Mouse (Mus musculus): ENCODE data around the gene Pacsin2.

DNA sequence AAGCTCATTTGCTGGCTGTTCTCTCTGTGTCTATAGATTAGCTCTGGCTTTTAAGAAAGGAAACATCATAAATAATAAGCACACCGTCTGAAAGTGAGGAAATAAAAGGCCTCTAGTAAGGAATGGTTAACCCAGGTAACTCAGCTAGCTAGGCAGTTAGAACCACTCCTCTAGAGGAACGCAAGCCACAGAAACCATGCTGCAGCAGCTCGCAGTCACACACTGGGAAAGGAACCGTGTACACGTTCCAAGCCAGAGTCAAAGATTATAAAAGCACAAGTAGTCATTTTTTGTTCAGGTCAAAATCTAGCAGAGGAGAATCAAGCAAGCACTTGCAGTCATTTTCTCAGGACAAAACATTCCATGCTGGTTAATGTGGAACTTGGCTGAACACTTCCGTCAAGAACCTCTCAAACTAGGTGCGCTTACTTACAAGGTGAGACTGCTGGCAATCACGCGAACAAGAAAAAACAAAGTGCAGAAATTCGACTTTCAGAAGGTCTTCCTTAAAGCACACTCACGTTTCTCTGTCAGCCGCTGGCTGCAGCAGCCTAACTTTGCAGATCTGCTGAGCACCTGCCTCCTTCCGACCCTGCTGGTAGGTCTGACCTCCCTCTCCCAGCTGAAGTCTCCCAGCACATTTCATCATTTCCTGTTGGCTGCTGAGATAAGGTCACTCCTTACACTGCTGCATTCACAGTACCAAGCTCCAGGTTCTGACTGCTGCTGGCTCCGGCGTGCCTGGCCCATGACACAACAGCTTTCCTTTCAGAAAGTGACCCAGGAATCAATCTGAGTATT lies 32.0 kb downstream of the Pacsin2 start:
- TF ChIP-seq CTCF (conservative IDR thresholded peaks at IDR 0.05; ENCODE audit: low read length) (no peak), POU5F1 (IDR thresholded peaks at IDR 0.05; ENCODE audit: borderline replicate concordance, low read length) (no peak), NANOG (IDR thresholded peaks at IDR 0.05; ENCODE audit: borderline replicate concordance, low read length) (no peak)

Data from E14TG2a.4 (cell line).